Mouse (Mus musculus): Measurements from ENCODE around the gene Yipf4.

DNA sequence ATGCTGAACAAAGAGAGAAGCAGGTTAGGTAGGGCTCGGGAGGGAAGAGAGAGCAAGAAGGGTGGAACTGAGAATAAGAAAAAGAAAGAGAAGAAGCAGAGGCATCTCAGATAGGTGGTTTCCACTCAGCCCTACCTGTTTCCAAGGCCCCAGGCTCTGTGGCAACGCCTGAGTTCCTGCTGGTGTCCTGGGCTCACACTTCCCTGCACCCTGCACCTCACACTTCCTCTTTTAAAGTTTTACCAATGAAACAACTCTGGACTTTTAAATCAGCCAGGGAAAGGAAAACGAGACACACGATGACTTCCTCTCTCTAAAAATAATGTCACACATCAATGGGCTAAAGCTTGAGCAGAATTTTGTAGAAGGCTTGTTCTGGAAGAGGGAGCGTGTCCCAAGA lies 48.8 kb upstream of the Yipf4 start:
- no peak for TF ChIP-seq CTCF (IDR thresholded peaks at IDR 0.05)
- TF ChIP-seq EP300 (IDR thresholded peaks at IDR 0.05), result no peak
